Mouse (Mus musculus) midbrain, embryonic 13.5 days (tissue): Measurements from ENCODE around the gene Dnajc30. TPM values are rescaled to one million over a fixed set of nuclear protein-coding genes. Genes with fewer than 3 reads are reported as not detected.

Experiments
- ATAC-seq: fragments of 200-750 bp; cut with Nextera tagmentation; 2 replicates; pipeline ENCODE4 v1.8.0; 2017; ENCODE audit warnings: mild to moderate bottlenecking, moderate TSS enrichment, moderate library complexity
- H3K27ac ChIP-seq: fragments of 300-500 bp; sonication (generic); 2 replicates; pipeline ENCODE4 v1.5.1; 2015; ENCODE audit warnings: inconsistent platforms, mild to moderate bottlenecking, moderate library complexity
- H3K27me3 ChIP-seq: fragments of 300-500 bp; sonication (generic); 2 replicates; pipeline ENCODE4 v1.6.1; 2015; ENCODE audit warnings: mild to moderate bottlenecking, inconsistent platforms
- H3K36me3 ChIP-seq: fragments of 300-500 bp; sonication (generic); 2 replicates; pipeline ENCODE4 v1.6.1; 2015; ENCODE audit warnings: mild to moderate bottlenecking, inconsistent platforms
- H3K4me1 ChIP-seq: fragments of 300-500 bp; sonication (generic); replicated peaks from 2 replicates; pipeline ENCODE4 v1.6.1; 2015; ENCODE audit warnings: inconsistent platforms
- H3K4me2 ChIP-seq: fragments of 300-500 bp; sonication (generic); replicated peaks from 2 replicates; pipeline ENCODE4 v1.6.1; 2015; ENCODE audit warnings: moderate library complexity, mild to moderate bottlenecking, inconsistent platforms
- H3K4me3 ChIP-seq: fragments of 300-500 bp; sonication (generic); replicated peaks from 2 replicates; pipeline ENCODE4 v1.5.1; 2015; ENCODE audit warnings: mild to moderate bottlenecking, inconsistent platforms
- H3K9ac ChIP-seq: fragments of 300-500 bp; sonication (generic); replicated peaks from 2 replicates; pipeline ENCODE4 v1.6.1; 2015; ENCODE audit warnings: mild to moderate bottlenecking, inconsistent platforms
- H3K9me3 ChIP-seq: fragments of 300-500 bp; sonication (generic); 2 replicates; pipeline ENCODE4 v1.6.1; 2016; ENCODE audit warnings: mild to moderate bottlenecking, inconsistent platforms
- WGBS: fragments of 180-500 bp; shearing (Covaris S2); methylation state at CpG from one replicate; pipeline ENCODE4 v1.1.7; 2015; 5-methylcytosine and 5-hydroxymethylcytosine counted together
- polyA plus RNA-seq: library from polyadenylated mRNA; unstranded; fragments of >200 nt; fragmentation: Nextera tagmentation; extraction: Ambion mirVana; gene quantifications from 2 replicates; pipeline ENCODE4 v1.2.1, GENCODE M21; 2015

Gene Dnajc30
- polyA plus RNA-seq, 1 experiment from 2014 or later = 40.4 TPM

DNA sequence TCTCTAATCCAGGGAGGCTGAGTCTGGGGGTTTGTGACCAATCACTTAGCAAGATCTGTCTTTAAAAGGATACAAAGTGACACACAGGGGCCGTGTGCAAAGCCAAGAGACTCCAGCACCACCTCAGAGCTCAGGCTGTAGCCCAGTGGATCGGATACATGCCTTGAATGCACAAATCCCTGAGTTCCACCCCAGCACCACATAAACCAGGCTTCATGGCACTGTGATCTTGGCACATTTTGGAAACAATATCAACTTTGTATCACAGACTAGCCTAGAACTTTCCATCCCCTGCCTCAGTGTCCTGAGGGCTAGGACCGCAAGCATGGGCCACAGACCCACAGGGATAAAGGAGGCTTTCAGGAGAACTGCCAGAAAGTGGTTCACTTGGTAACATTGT lies 2.0 kb downstream of the Dnajc30 start:
- Histone ChIP-seq H3K27me3 (no peaks in the 10 kb centered on the region), H3K9ac (no peak overlapping the region), H3K36me3 (peaks cover 24% of the 10 kb centered on the region), H3K4me2 (peak overlapping the region; percentile 98; the same call in 1 of the 2 replicates), H3K27ac (no peak overlapping the region), H3K4me1 (peaks cover 28% of the 10 kb centered on the region), H3K4me3 (peak overlapping the region; percentile 96; the same call in 1 of the 2 replicates), H3K9me3 (no peaks in the 10 kb centered on the region)
- no peak for ATAC-seq
- WGBS = 89% methylated on average over 3 of the region's 3 CpGs

DNA sequence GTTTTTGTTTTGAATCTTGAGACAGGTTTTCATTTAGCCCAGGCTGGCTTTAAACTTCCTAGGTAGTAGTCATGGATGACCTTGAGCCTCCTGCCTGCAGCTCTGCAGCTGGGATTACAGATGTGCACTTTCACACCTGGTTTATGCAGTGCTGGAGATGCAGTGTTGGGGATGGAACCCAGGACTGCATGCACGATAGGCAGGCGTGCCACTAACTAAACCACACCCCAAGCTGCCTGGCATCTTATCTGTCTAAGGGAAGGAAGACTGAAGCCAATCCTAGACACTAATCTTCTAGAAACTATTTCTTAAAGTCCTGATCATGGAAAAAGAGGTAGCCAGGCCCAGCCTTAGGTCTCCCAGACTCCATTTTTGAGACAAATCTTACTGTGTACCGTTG lies 6.4 kb downstream of the Dnajc30 start:
- peaks cover 24% of the 10 kb centered on the region for H3K4me1 ChIP-seq
- H3K36me3 ChIP-seq = peaks cover 53% of the 10 kb centered on the region
- H3K4me2 ChIP-seq = no peak overlapping the region
- no peak overlapping the region for H3K4me3 ChIP-seq
- no peak overlapping the region for H3K9ac ChIP-seq
- no peaks in the 10 kb centered on the region for H3K27me3 ChIP-seq
- H3K9me3 ChIP-seq = no peaks in the 10 kb centered on the region
- H3K27ac ChIP-seq = no peak overlapping the region
- ATAC-seq = no peak
- 93% methylated on average over 3 of the region's 3 CpGs for WGBS

- 98% methylated on average over 2 of the region's 2 CpGs for WGBS
- peaks cover 54% of the 10 kb centered on the region for H3K36me3 ChIP-seq
- H3K9me3 ChIP-seq = no peaks in the 10 kb centered on the region
- H3K27me3 ChIP-seq = no peaks in the 10 kb centered on the region
- H3K9ac ChIP-seq = no peak overlapping the region
- H3K4me3 ChIP-seq = no peak overlapping the region
- no peak overlapping the region for H3K4me2 ChIP-seq
- peaks cover 23% of the 10 kb centered on the region for H3K4me1 ChIP-seq
- no peak overlapping the region for H3K27ac ChIP-seq
- ATAC-seq = no peak
Observed at GRCm38 (mm10) chr5:135072061-135072460, 8.1 kb downstream of the Dnajc30 start.

DNA sequence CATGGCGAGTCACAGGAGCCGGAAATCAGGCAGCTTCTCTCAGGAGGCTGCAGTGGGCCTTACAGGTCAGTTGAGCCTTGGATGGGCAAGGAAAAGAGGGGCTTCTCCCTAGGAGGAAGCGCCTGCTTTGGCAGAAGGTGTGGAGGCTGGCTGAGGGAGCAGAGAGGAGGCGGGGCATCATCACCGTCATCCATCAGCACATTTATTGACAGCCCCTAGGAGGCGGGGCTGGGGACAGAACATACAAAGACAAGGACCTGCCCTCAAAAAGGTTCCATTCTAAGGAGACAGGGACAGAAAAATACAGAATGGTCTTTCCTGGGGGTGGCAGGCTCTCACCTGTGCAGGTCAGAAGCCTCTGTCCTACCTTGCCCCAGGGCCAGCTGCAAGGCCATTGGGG lies 8.7 kb downstream of the Dnajc30 start:
- peaks cover 48% of the 10 kb centered on the region for H3K36me3 ChIP-seq
- 73% methylated on average over 6 of the region's 6 CpGs for WGBS
- no peak overlapping the region for H3K27ac ChIP-seq
- no peak overlapping the region for H3K4me3 ChIP-seq
- ATAC-seq = no peak
- no peak overlapping the region for H3K9ac ChIP-seq
- H3K4me2 ChIP-seq = no peak overlapping the region
- H3K27me3 ChIP-seq = no peaks in the 10 kb centered on the region
- H3K9me3 ChIP-seq = no peaks in the 10 kb centered on the region
- H3K4me1 ChIP-seq = peaks cover 24% of the 10 kb centered on the region

DNA sequence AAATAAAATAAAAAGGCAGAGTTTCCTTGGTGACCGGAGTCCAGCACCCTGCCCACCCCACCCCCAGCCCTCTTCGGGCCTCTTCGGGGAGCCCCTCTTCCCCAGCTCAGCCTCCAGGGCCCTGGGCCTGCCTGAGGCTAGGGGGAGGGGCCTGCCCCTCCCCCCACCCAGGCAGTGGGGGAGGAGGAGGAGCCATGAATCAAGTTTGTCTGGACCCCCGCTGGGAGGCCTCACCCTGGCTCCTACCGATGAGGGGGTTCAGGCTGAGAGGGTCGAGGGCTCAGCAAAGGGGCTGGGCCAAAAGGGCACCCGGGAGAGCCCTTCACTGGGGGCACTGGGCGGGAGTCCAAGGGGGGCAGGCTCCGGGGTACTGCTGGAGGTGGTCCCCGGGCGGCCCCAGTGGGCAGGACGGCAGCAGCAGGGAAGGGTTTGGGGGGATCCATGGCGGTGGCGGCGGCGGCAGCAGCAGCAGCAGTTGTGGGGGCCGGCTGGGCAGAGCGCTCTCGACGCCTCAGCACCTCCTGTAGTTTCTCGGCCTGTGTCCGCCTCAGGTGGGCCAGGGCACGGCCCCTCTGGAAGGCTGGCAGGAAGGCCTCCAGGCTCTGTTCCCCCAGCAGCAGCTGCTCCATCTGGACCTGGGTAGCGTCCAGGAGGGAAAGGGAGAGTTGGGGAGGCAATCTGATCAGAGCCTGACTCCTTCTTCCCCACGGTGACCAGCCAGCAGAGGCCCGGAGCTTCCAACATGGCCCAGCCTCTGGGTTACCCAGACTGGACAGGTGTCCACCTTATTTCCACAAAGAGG lies 9.5 kb downstream of the Dnajc30 start:
- no peak for ATAC-seq
- Histone ChIP-seq H3K27ac (no peak overlapping the region), H3K9ac (peak overlapping the region; percentile 41), H3K9me3 (no peaks in the 10 kb centered on the region), H3K4me3 (no peak overlapping the region), H3K4me2 (no peak overlapping the region), H3K36me3 (peaks cover 39% of the 10 kb centered on the region), H3K27me3 (no peaks in the 10 kb centered on the region), H3K4me1 (peaks cover 26% of the 10 kb centered on the region)
- WGBS = 19% methylated on average over 26 of the region's 26 CpGs

GRCm38 (mm10) chr5:135075655-135076054 lies 11.7 kb downstream of the Dnajc30 start:
- no peak for ATAC-seq
- Histone ChIP-seq H3K27me3 (no peaks in the 10 kb centered on the region), H3K4me3 (no peak overlapping the region), H3K4me1 (peaks cover 28% of the 10 kb centered on the region), H3K9me3 (no peaks in the 10 kb centered on the region), H3K4me2 (no peak overlapping the region; the same call in 1 of the 2 replicates), H3K27ac (no peak overlapping the region), H3K9ac (no peak overlapping the region), H3K36me3 (peaks cover 39% of the 10 kb centered on the region)
- WGBS = 73% methylated on average over 4 of the region's 4 CpGs

- WGBS = 92% methylated on average over 14 of the region's 14 CpGs
Observed at GRCm38 (mm10) chr5:135076368-135076767, 12.4 kb downstream of the Dnajc30 start.

GRCm38 (mm10) chr5:135076931-135077505 lies 13.0 kb downstream of the Dnajc30 start:
- Histone ChIP-seq H3K9me3 (no peaks in the 10 kb centered on the region), H3K36me3 (peaks cover 34% of the 10 kb centered on the region), H3K4me3 (peak overlapping the region; percentile 99), H3K27ac (peak overlapping the region; percentile 93), H3K4me1 (peaks cover 28% of the 10 kb centered on the region), H3K27me3 (no peaks in the 10 kb centered on the region), H3K4me2 (peak overlapping the region; percentile 82), H3K9ac (peak overlapping the region; percentile 100)
- ATAC-seq = peak; percentile 55
- WGBS = 15% methylated on average over 14 of the region's 14 CpGs

More at GRCm38 (mm10) chr5:135076368-135076767, 12.4 kb downstream of the Dnajc30 start:
- ATAC-seq = no peak; the same call in 1 of the 2 replicates
- Histone ChIP-seq H3K9me3 (no peaks in the 10 kb centered on the region), H3K27ac (peak overlapping the region; percentile 93), H3K4me1 (peaks cover 28% of the 10 kb centered on the region), H3K36me3 (peaks cover 39% of the 10 kb centered on the region), H3K9ac (peak overlapping the region; percentile 100), H3K4me2 (peak overlapping the region; percentile 82), H3K27me3 (no peaks in the 10 kb centered on the region), H3K4me3 (peak overlapping the region; percentile 99)

DNA sequence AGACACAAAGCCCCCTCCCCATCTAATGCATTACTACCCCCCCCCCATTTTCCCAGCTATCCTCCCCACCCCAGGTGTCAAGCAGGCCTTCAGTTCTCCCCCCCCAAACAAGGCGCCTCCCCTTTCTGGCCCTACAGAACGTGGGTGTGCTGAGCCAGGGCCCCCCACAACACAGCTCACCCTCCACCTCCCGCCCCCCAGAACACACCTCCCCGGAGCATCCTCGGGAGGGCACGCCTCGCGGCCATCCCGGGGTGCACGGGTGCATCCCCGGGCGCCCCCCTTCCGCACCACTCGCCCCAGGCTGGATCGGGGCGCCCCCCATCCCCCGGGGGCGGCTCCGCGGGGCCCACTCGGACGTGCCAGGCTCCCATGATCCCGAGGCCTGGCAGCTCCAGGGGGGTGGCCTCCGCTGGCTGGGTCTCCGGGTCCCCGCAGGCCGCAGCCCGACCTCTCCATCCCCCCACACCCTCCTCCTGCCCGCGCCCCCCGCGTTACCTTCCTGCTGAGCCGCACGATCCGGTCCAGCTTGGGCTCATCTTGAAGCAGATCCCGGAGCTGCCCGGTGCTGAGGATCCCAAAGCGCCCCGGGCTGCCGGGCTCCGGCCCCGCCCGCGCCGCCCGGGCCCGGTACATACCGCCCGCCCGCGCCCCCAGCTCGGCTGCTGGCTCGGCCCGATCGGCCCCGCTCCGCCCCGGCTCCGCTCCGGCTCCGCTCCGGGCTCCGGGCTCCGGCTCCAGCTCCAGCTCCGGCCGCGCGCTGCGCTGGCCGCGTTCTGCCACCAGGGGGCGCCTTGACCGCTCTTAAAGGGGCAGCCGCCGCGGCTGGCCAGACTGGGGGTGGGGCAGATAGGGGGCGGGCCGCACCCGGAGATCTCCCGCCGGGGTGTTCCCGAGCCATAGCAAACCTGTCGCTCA lies 13.8 kb downstream of the Dnajc30 start, which contains the start of gene Vps37d:
Gene Vps37d, minus strand, starts transcription at position 703 of the 918 bp plus-strand sequence.
- Histone ChIP-seq H3K4me3 (peak within 1 kb of the TSS; percentile 99), H3K4me1 (peaks cover 28% of the 10 kb centered on the region), H3K9me3 (no peaks in the 10 kb centered on the region), H3K27me3 (no peaks in the 10 kb centered on the region), H3K9ac (peak within 1 kb of the TSS; percentile 100), H3K36me3 (peaks cover 26% of the 10 kb centered on the region), H3K27ac (peak within 1 kb of the TSS; percentile 93), H3K4me2 (peak within 1 kb of the TSS; percentile 82)
- peak; percentile 93 for ATAC-seq
- WGBS = under 1% methylated on average over 76 of the region's 83 CpGs

- Histone ChIP-seq H3K4me1 (peaks cover 25% of the 10 kb centered on the region), H3K36me3 (peaks cover 20% of the 10 kb centered on the region), H3K27ac (peak overlapping the region; percentile 93; the same call in 1 of the 2 replicates), H3K9ac (peak overlapping the region; percentile 100), H3K9me3 (no peaks in the 10 kb centered on the region), H3K4me2 (peak overlapping the region; percentile 82), H3K4me3 (peak overlapping the region; percentile 99), H3K27me3 (no peaks in the 10 kb centered on the region)
- peak; percentile 72 for ATAC-seq
- WGBS = 2% methylated on average over 11 of the region's 11 CpGs
Observed at GRCm38 (mm10) chr5:135078482-135078810, 14.4 kb downstream of the Dnajc30 start.

- peaks cover 15% of the 10 kb centered on the region for H3K4me1 ChIP-seq
- WGBS = 96% methylated on average over 2 of the region's 2 CpGs
Observed at GRCm38 (mm10) chr5:135079578-135079977, 15.6 kb downstream of the Dnajc30 start.

More at GRCm38 (mm10) chr5:135079578-135079977, 15.6 kb downstream of the Dnajc30 start:
- ATAC-seq = no peak
- Histone ChIP-seq H3K9ac (no peak overlapping the region), H3K9me3 (no peaks in the 10 kb centered on the region), H3K27ac (no peak overlapping the region), H3K27me3 (no peaks in the 10 kb centered on the region), H3K4me3 (no peak overlapping the region), H3K36me3 (peaks cover 9% of the 10 kb centered on the region), H3K4me2 (no peak overlapping the region)
